Mouse (Mus musculus): ENCODE results near the gene Hist1h3a. TPM values are rescaled to one million over a fixed set of nuclear protein-coding genes. Genes with fewer than 3 reads are reported as not detected.
"Not testable (repeated sequence)": the region's sequence is repeated elsewhere in the genome, so short reads cannot be mapped to it uniquely, and the experiment has no call there.

Gene Hist1h3a
- polyA plus RNA-seq, 1 experiment: 29.4 TPM

GRCm38 (mm10) chr13:23751478-23751956 is 10.7 kb downstream of the Hist1h3a start:
- Histone ChIP-seq H3K27ac (ENCODE audit: control insufficient read depth, insufficient read depth, low read depth, low read length) (peak overlapping the region; percentile 66), H3K4me1 (ENCODE audit: control insufficient read depth, insufficient read depth, low read length) (peaks cover 4% of the 10 kb centered on the region), H3K4me3 (ENCODE audit: control insufficient read depth, low read depth, low read length) (peak overlapping the region; percentile 45), H3K27me3 (ENCODE audit: control insufficient read depth, insufficient read depth, low read length) (no peaks in the 10 kb centered on the region), H3K36me3 (ENCODE audit: control insufficient read depth, insufficient read depth, low read length) (no peaks in the 10 kb centered on the region)
- TF ChIP-seq CTCF (IDR thresholded peaks at IDR 0.05; ENCODE audit: control insufficient read depth, insufficient read depth, insufficient replicate concordance, low read depth, low read length) (no peak), POLR2A (IDR thresholded peaks at IDR 0.05; ENCODE audit: control insufficient read depth, low read depth, low read length) (no peak)

- Histone ChIP-seq H3K4me3 (ENCODE audit: control insufficient read depth, low read depth, low read length) (peak within 1 kb of the TSS; percentile 60), H3K27ac (ENCODE audit: control insufficient read depth, insufficient read depth, low read depth, low read length) (peak within 1 kb of the TSS; percentile 78)
- not testable (repeated sequence) for H3K27me3 ChIP-seq (ENCODE audit: control insufficient read depth, insufficient read depth, low read length); H3K4me1 ChIP-seq (ENCODE audit: control insufficient read depth, insufficient read depth, low read length); H3K36me3 ChIP-seq (ENCODE audit: control insufficient read depth, insufficient read depth, low read length)
- TF ChIP-seq POLR2A (IDR thresholded peaks at IDR 0.05; ENCODE audit: control insufficient read depth, low read depth, low read length): peak; percentile 49; the same call in 1 of the 2 replicates
Observed at GRCm38 (mm10) chr13:23750839-23751477, 11.2 kb downstream of the Hist1h3a start, which contains the start of gene Hist1h2ab. Hist1h2ab (plus strand) TSS chr13:23751126.

GRCm38 (mm10) chr13:23749563-23750121 is 12.5 kb downstream of the Hist1h3a start:
- Histone ChIP-seq H3K27me3 (ENCODE audit: control insufficient read depth, insufficient read depth, low read length) (no peaks in the 10 kb centered on the region), H3K4me1 (ENCODE audit: control insufficient read depth, insufficient read depth, low read length) (peaks cover 7% of the 10 kb centered on the region), H3K27ac (ENCODE audit: control insufficient read depth, insufficient read depth, low read depth, low read length) (no peak overlapping the region), H3K36me3 (ENCODE audit: control insufficient read depth, insufficient read depth, low read length) (no peaks in the 10 kb centered on the region), H3K4me3 (ENCODE audit: control insufficient read depth, low read depth, low read length) (no peak overlapping the region)
- TF ChIP-seq POLR2A (IDR thresholded peaks at IDR 0.05; ENCODE audit: control insufficient read depth, low read depth, low read length): no peak
- TF ChIP-seq CTCF (IDR thresholded peaks at IDR 0.05; ENCODE audit: control insufficient read depth, insufficient read depth, insufficient replicate concordance, low read depth, low read length): no peak

GRCm38 (mm10) chr13:23747892-23748288 is 14.3 kb downstream of the Hist1h3a start:
- no peaks in the 10 kb centered on the region for H3K36me3 ChIP-seq (ENCODE audit: control insufficient read depth, insufficient read depth, low read length)
- H3K27ac ChIP-seq (ENCODE audit: control insufficient read depth, insufficient read depth, low read depth, low read length): no peak overlapping the region
- peaks cover 7% of the 10 kb centered on the region for H3K4me1 ChIP-seq (ENCODE audit: control insufficient read depth, insufficient read depth, low read length)
- H3K27me3 ChIP-seq (ENCODE audit: control insufficient read depth, insufficient read depth, low read length): no peaks in the 10 kb centered on the region
- TF ChIP-seq CTCF (IDR thresholded peaks at IDR 0.05; ENCODE audit: control insufficient read depth, insufficient read depth, insufficient replicate concordance, low read depth, low read length) (no peak), POLR2A (IDR thresholded peaks at IDR 0.05; ENCODE audit: control insufficient read depth, low read depth, low read length) (no peak)
- no peak overlapping the region for H3K4me3 ChIP-seq (ENCODE audit: control insufficient read depth, low read depth, low read length)

GRCm38 (mm10) chr13:23747081-23747891 is 14.9 kb downstream of the Hist1h3a start:
- Histone ChIP-seq H3K4me1 (ENCODE audit: control insufficient read depth, insufficient read depth, low read length) (peaks cover 6% of the 10 kb centered on the region), H3K27ac (ENCODE audit: control insufficient read depth, insufficient read depth, low read depth, low read length) (peak overlapping the region; percentile 65; the same call in 1 of the 2 replicates), H3K36me3 (ENCODE audit: control insufficient read depth, insufficient read depth, low read length) (no peaks in the 10 kb centered on the region), H3K4me3 (ENCODE audit: control insufficient read depth, low read depth, low read length) (no peak overlapping the region), H3K27me3 (ENCODE audit: control insufficient read depth, insufficient read depth, low read length) (no peaks in the 10 kb centered on the region)
- TF ChIP-seq POLR2A (IDR thresholded peaks at IDR 0.05; ENCODE audit: control insufficient read depth, low read depth, low read length) (no peak), CTCF (IDR thresholded peaks at IDR 0.05; ENCODE audit: control insufficient read depth, insufficient read depth, insufficient replicate concordance, low read depth, low read length) (no peak)

- H3K27me3 ChIP-seq (ENCODE audit: control insufficient read depth, insufficient read depth, low read length); H3K4me1 ChIP-seq (ENCODE audit: control insufficient read depth, insufficient read depth, low read length); H3K36me3 ChIP-seq (ENCODE audit: control insufficient read depth, insufficient read depth, low read length): not testable (repeated sequence)
- H3K4me3 ChIP-seq (ENCODE audit: control insufficient read depth, low read depth, low read length): peak within 1 kb of the TSS; percentile 37
- peak within 1 kb of the TSS; percentile 65 for H3K27ac ChIP-seq (ENCODE audit: control insufficient read depth, insufficient read depth, low read depth, low read length)
Observed at GRCm38 (mm10) chr13:23746201-23747080, 15.7 kb downstream of the Hist1h3a start, which contains the start of gene Hist1h2bb. Hist1h2bb (plus strand) TSS chr13:23746734.
